Mouse (Mus musculus): ENCODE data around the gene Atp6v1g2. TPM values are rescaled to one million over a fixed set of nuclear protein-coding genes. Genes with fewer than 3 reads are reported as not detected.

The Atp6v1g2 gene
- polyA plus RNA-seq, 1 experiment from 2014 or later: 5.2 TPM

DNA sequence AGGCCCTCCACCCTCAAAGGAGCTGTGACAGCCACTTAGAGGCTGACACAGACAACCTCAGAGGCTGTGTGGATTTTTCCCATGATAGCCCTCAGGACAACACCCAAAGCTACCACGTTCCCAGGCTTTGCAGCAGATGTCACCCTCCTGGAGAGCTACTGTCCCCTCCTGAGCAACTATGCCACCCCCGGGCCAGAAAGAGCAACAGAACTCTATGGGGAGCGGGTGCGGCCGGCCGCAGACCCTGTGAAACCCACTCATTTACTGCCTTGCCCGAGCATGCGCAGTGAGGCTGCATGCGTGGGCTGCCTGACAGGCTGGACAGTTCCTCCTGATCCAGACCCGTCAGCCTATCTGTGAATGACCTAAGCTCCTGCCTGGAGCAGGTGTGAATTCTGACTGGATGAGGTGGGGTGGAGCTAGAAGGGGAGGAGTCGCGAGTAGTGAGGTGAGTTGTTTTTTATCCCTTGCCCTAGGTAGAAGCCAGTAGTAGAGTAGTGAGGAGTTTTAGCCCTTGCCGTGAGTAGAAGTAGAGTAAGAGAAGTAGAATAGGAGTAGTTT lies 42.9 kb downstream of the Atp6v1g2 start:
- H3K27ac ChIP-seq (replicated peaks; ENCODE audit: low read depth, low read length): no peak overlapping the region
- no peak overlapping the region for H3K4me3 ChIP-seq (ENCODE audit: low read depth, low read length)
- no peak overlapping the region for H3K4me2 ChIP-seq (ENCODE audit: low read depth, low read length)
- WGBS: 20% methylated on average over 13 of the region's 13 CpGs
- no peak overlapping the region for H3K9ac ChIP-seq (ENCODE audit: low read depth, low read length)
- H3K27me3 ChIP-seq (replicated peaks; ENCODE audit: control insufficient read depth, insufficient read depth, low read length): peaks cover 10% of the 10 kb centered on the region
- DNase-seq (ENCODE audit: low spot score) (no peak), ATAC-seq (ENCODE audit: low read depth) (no peak)
- 0 out of 2 replicates have a peak, but pooled peaks cover 5% of the 10 kb centered on the region for H3K9me3 ChIP-seq (ENCODE audit: control insufficient read depth, low read length)
- no peaks in the 10 kb centered on the region for H3K4me1 ChIP-seq (ENCODE audit: control insufficient read depth, insufficient read depth, low read length)
- H3K36me3 ChIP-seq (ENCODE audit: control insufficient read depth, insufficient read depth, low read length): no peaks in the 10 kb centered on the region

DNA sequence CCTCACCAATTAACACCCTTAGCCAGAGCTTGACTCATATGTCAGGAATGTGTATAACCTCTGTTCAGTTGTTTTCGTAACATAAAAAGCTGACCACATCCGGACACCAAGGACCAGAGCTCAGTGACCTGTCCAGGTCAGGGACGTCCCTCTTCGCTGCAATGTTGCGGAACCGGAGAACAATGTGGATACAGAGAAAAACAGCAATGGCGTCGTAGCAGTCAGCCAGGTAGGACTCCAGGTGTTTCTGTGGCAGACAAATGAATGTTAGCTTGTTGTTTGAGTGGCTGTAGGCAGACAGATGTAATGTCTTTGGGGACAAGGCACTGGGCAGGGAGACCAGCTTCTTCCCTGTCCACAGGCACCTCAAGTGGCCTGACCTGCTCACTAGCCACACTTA lies 44.6 kb downstream of the Atp6v1g2 start:
- H3K4me1 ChIP-seq (ENCODE audit: control insufficient read depth, insufficient read depth, low read length): no peaks in the 10 kb centered on the region
- no peak for DNase-seq (ENCODE audit: low spot score)
- H3K4me2 ChIP-seq (ENCODE audit: low read depth, low read length): no peak overlapping the region
- peaks cover 10% of the 10 kb centered on the region for H3K27me3 ChIP-seq (replicated peaks; ENCODE audit: control insufficient read depth, insufficient read depth, low read length)
- H3K4me3 ChIP-seq (ENCODE audit: low read depth, low read length): no peak overlapping the region
- no peaks in the 10 kb centered on the region for H3K36me3 ChIP-seq (ENCODE audit: control insufficient read depth, insufficient read depth, low read length)
- no peak for ATAC-seq (ENCODE audit: low read depth)
- 80% methylated on average over 8 of the region's 8 CpGs for WGBS
- H3K9ac ChIP-seq (ENCODE audit: low read depth, low read length): no peak overlapping the region
- no peak overlapping the region for H3K27ac ChIP-seq (replicated peaks; ENCODE audit: low read depth, low read length)
- H3K9me3 ChIP-seq (ENCODE audit: control insufficient read depth, low read length): no peaks in the 10 kb centered on the region

DNA sequence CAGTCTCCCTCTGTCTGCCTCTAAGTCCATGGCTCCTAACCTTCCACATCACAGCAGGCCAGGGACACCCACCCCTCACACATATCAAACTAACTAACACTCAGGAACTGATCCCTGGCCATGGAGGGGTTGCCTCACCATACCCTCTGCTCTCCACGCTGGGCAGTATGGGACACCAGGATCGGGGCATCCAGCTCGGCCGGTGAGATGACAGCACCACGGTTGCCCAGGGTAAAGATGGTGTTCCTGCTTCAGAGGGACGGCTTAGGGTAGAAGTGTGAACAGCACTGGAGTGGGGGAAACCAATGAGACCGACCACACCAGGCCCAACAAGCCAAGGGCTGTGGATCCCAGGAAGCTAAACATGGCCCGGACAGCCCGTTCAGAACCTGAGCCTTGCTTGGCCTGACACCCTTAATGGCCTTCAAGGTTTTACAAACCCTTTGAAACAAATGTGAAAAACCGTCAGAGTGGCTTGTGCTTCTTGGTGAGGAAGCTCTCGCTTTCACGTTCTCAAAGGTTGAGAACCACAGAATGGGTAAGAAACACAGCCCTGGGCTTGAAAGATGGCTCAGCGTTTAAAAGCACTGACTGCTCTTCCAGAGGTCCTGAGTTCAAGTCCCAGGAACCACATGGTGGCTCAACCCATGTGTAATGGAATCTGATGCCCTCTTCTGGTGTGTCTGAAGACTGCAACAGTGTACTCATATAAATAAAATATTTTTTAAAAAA lies 45.7 kb downstream of the Atp6v1g2 start:
- 87% methylated on average over 13 of the region's 13 CpGs for WGBS
- Histone ChIP-seq H3K9ac (ENCODE audit: low read depth, low read length) (no peak overlapping the region), H3K27ac (replicated peaks; ENCODE audit: low read depth, low read length) (no peak overlapping the region)

DNA sequence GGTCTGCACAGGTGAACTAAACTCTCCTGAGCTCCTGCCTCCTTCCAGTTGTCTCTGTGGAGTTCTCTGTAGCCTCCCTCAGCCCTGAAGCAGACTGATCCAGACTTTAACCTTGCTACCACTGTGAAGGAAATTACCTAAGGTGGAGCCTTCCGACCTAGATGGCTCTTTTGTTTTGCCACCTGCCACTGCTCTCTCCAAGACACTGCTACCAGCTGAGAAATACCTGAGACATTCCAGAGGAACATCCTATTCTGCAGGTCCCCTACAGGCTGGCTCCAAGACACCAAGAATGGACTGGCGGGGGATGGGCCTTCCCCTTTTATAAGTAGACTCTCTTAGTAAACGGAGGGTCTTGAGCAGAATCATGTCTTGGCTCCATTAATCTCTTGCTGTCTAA lies 46.8 kb downstream of the Atp6v1g2 start:
- Histone ChIP-seq H3K9me3 (ENCODE audit: control insufficient read depth, low read length) (no peaks in the 10 kb centered on the region), H3K36me3 (ENCODE audit: control insufficient read depth, insufficient read depth, low read length) (no peaks in the 10 kb centered on the region), H3K4me2 (ENCODE audit: low read depth, low read length) (no peak overlapping the region), H3K4me3 (ENCODE audit: low read depth, low read length) (no peak overlapping the region), H3K27ac (replicated peaks; ENCODE audit: low read depth, low read length) (no peak overlapping the region), H3K4me1 (ENCODE audit: control insufficient read depth, insufficient read depth, low read length) (no peaks in the 10 kb centered on the region), H3K9ac (ENCODE audit: low read depth, low read length) (no peak overlapping the region), H3K27me3 (replicated peaks; ENCODE audit: control insufficient read depth, insufficient read depth, low read length) (peaks cover 9% of the 10 kb centered on the region)
- WGBS: 67% methylated on average over 3 of the region's 3 CpGs
- DNase-seq (ENCODE audit: low spot score): no peak
- no peak for ATAC-seq (ENCODE audit: low read depth)

More for the DNA sequence above, 45.7 kb downstream of the Atp6v1g2 start:
- Histone ChIP-seq H3K4me2 (ENCODE audit: low read depth, low read length) (no peak overlapping the region), H3K27me3 (replicated peaks; ENCODE audit: control insufficient read depth, insufficient read depth, low read length) (peaks cover 10% of the 10 kb centered on the region), H3K36me3 (ENCODE audit: control insufficient read depth, insufficient read depth, low read length) (no peaks in the 10 kb centered on the region), H3K4me3 (ENCODE audit: low read depth, low read length) (no peak overlapping the region), H3K4me1 (ENCODE audit: control insufficient read depth, insufficient read depth, low read length) (no peaks in the 10 kb centered on the region), H3K9me3 (ENCODE audit: control insufficient read depth, low read length) (no peaks in the 10 kb centered on the region)
- DNase-seq (ENCODE audit: low spot score) (no peak), ATAC-seq (ENCODE audit: low read depth) (no peak)

DNA sequence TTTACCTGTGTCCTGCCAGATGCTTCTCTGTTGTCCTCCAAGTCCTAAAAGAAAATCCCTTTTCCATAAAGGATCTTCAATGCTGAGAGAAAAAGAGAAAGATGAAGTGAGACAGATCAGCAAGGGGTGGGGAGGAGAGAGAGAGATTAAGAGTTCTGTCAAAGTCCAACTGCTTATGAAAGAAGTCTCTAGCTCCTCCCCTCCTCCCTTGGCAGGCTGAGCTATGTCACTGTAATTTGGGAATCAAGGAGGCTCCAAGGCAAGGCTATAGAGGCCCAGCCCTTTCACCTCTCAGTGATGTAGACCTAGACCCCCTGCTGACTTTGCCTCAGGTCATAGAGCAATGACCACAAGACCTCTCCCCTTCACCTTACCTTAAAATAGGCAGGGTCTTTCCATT lies 52.0 kb downstream of the Atp6v1g2 start:
- Histone ChIP-seq H3K4me3 (ENCODE audit: low read depth, low read length) (no peak overlapping the region), H3K4me1 (ENCODE audit: control insufficient read depth, insufficient read depth, low read length) (no peaks in the 10 kb centered on the region), H3K36me3 (ENCODE audit: control insufficient read depth, insufficient read depth, low read length) (no peaks in the 10 kb centered on the region), H3K27ac (replicated peaks; ENCODE audit: low read depth, low read length) (no peak overlapping the region), H3K9me3 (ENCODE audit: control insufficient read depth, low read length) (no peaks in the 10 kb centered on the region), H3K9ac (ENCODE audit: low read depth, low read length) (no peak overlapping the region), H3K4me2 (ENCODE audit: low read depth, low read length) (no peak overlapping the region), H3K27me3 (replicated peaks; ENCODE audit: control insufficient read depth, insufficient read depth, low read length) (no peaks in the 10 kb centered on the region)
- DNase-seq (ENCODE audit: low spot score): no peak
- no peak for ATAC-seq (ENCODE audit: low read depth)

Small RNA genes within 50 kb of the gene (microRNA-seq; reads per million reads assigned to microRNA genes)
- gene Mir6973a (ENCODE audit: borderline number of aligned reads): not detected
- gene Mir6974 (ENCODE audit: borderline number of aligned reads): not detected
- 2.5 reads per million, percentile 11 among the genes with 10 or more reads in this experiment for gene Mir6975 (ENCODE audit: borderline number of aligned reads)
- not detected for gene Mir8094 (ENCODE audit: borderline number of aligned reads)

Other genes with a start within 250 kb of the Atp6v1g2 start
- 80.3 and 87.7 TPM in 2 replicates for gene Vars, start 232.7 kb upstream of the Atp6v1g2 start, polyA plus RNA-seq (2014; fragmentation: Nextera tagmentation; extraction: Ambion mirVana)
- gene Vwa7, start 217.1 kb upstream of the Atp6v1g2 start, polyA plus RNA-seq (2014; fragmentation: Nextera tagmentation; extraction: Ambion mirVana): 0.07 and 0.20 TPM in 2 replicates
- gene Sapcd1, start 205.6 kb upstream of the Atp6v1g2 start, polyA plus RNA-seq (2014; fragmentation: Nextera tagmentation; extraction: Ambion mirVana): 12.2 and 16.5 TPM in 2 replicates
- gene Msh5, start 186.9 kb upstream of the Atp6v1g2 start, polyA plus RNA-seq (2014; fragmentation: Nextera tagmentation; extraction: Ambion mirVana): 2.5 and 3.4 TPM in 2 replicates
- 90.9 and 96.9 TPM in 2 replicates for gene Clic1, start 183.7 kb upstream of the Atp6v1g2 start, polyA plus RNA-seq (2014; fragmentation: Nextera tagmentation; extraction: Ambion mirVana)
- gene Ddah2, start 174.6 kb upstream of the Atp6v1g2 start, polyA plus RNA-seq (2014; fragmentation: Nextera tagmentation; extraction: Ambion mirVana): 291 and 341 TPM in 2 replicates
- gene Ly6g6c, start 168.3 kb upstream of the Atp6v1g2 start, polyA plus RNA-seq (2014; fragmentation: Nextera tagmentation; extraction: Ambion mirVana): 9.5 and 21.2 TPM in 2 replicates
- 0.55 and 0.96 TPM in 2 replicates for gene Mpig6b, start 167.5 kb upstream of the Atp6v1g2 start, polyA plus RNA-seq (2014; fragmentation: Nextera tagmentation; extraction: Ambion mirVana)
- 9.4 and 11.8 TPM in 2 replicates for gene Ly6g6e, start 156.8 kb upstream of the Atp6v1g2 start, polyA plus RNA-seq (2014; fragmentation: Nextera tagmentation; extraction: Ambion mirVana)
- gene Ly6g6d, start 155.6 kb upstream of the Atp6v1g2 start, polyA plus RNA-seq (2014; fragmentation: Nextera tagmentation; extraction: Ambion mirVana): 0.46 and 1.4 TPM in 2 replicates
- 0.18 TPM in 1 of 2 replicates, not detected in the other for gene Ly6g6f, start 148.1 kb upstream of the Atp6v1g2 start, polyA plus RNA-seq (2014; fragmentation: Nextera tagmentation; extraction: Ambion mirVana)
- gene Abhd16a, start 144.4 kb upstream of the Atp6v1g2 start, polyA plus RNA-seq (2014; fragmentation: Nextera tagmentation; extraction: Ambion mirVana): 77.2 and 92.3 TPM in 2 replicates
- gene Ly6g5c, start 125.4 kb upstream of the Atp6v1g2 start, polyA plus RNA-seq (2014; fragmentation: Nextera tagmentation; extraction: Ambion mirVana): not detected in 2 replicates
- 0.41 and 0.70 TPM in 2 replicates for gene Ly6g5b, start 118.2 kb upstream of the Atp6v1g2 start, polyA plus RNA-seq (2014; fragmentation: Nextera tagmentation; extraction: Ambion mirVana)
- 13.0 and 13.4 TPM in 2 replicates for gene Gpank1, start 112.2 kb upstream of the Atp6v1g2 start, polyA plus RNA-seq (2014; fragmentation: Nextera tagmentation; extraction: Ambion mirVana)
- 277 and 279 TPM in 2 replicates for gene Csnk2b, start 111.6 kb upstream of the Atp6v1g2 start, polyA plus RNA-seq (2014; fragmentation: Nextera tagmentation; extraction: Ambion mirVana)
- gene D17H6S53E, start 107.3 kb upstream of the Atp6v1g2 start, polyA plus RNA-seq (2014; fragmentation: Nextera tagmentation; extraction: Ambion mirVana): 5.6 and 6.0 TPM in 2 replicates
- gene Apom, start 101.6 kb upstream of the Atp6v1g2 start, polyA plus RNA-seq (2014; fragmentation: Nextera tagmentation; extraction: Ambion mirVana): 0.28 TPM in 1 of 2 replicates, not detected in the other
- gene Bag6, start 98.5 kb upstream of the Atp6v1g2 start, polyA plus RNA-seq (2014; fragmentation: Nextera tagmentation; extraction: Ambion mirVana): 72.2 and 77.3 TPM in 2 replicates
- gene Prrc2a, start 68.8 kb upstream of the Atp6v1g2 start, polyA plus RNA-seq (2014; fragmentation: Nextera tagmentation; extraction: Ambion mirVana): 151 and 172 TPM in 2 replicates
- gene Aif1, start 57.6 kb upstream of the Atp6v1g2 start, polyA plus RNA-seq (2014; fragmentation: Nextera tagmentation; extraction: Ambion mirVana): 16.5 and 17.7 TPM in 2 replicates
- gene Lst1, start 45.2 kb upstream of the Atp6v1g2 start, polyA plus RNA-seq (2014; fragmentation: Nextera tagmentation; extraction: Ambion mirVana): 22.2 and 26.9 TPM in 2 replicates
- 2.0 and 3.3 TPM in 2 replicates for gene Ltb, start 39.2 kb upstream of the Atp6v1g2 start, polyA plus RNA-seq (2014; fragmentation: Nextera tagmentation; extraction: Ambion mirVana)
- 0.62 and 0.74 TPM in 2 replicates for gene Tnf, start 31.7 kb upstream of the Atp6v1g2 start, polyA plus RNA-seq (2014; fragmentation: Nextera tagmentation; extraction: Ambion mirVana)
- 0.34 and 0.40 TPM in 2 replicates for gene Lta, start 28.3 kb upstream of the Atp6v1g2 start, polyA plus RNA-seq (2014; fragmentation: Nextera tagmentation; extraction: Ambion mirVana)
- 0.47 TPM in 1 of 2 replicates, not detected in the other for gene Gm16181, start 12.8 kb upstream of the Atp6v1g2 start, polyA plus RNA-seq (2014; fragmentation: Nextera tagmentation; extraction: Ambion mirVana)
- 3.3 and 4.8 TPM in 2 replicates for gene Nfkbil1, start 2.1 kb downstream of the Atp6v1g2 start, polyA plus RNA-seq (2014; fragmentation: Nextera tagmentation; extraction: Ambion mirVana)
- 347 and 431 TPM in 2 replicates for gene Ddx39b, start 8.1 kb downstream of the Atp6v1g2 start, polyA plus RNA-seq (2014; fragmentation: Nextera tagmentation; extraction: Ambion mirVana)
- gene H2-D1, start 29.1 kb downstream of the Atp6v1g2 start, polyA plus RNA-seq (2014; fragmentation: Nextera tagmentation; extraction: Ambion mirVana): 46.9 and 51.7 TPM in 2 replicates
- gene H2-Q1, start 86.7 kb downstream of the Atp6v1g2 start, polyA plus RNA-seq (2014; fragmentation: Nextera tagmentation; extraction: Ambion mirVana): 0.25 TPM in 1 of 2 replicates, not detected in the other
- 0.22 and 0.62 TPM in 2 replicates for gene H2-Q2, start 108.6 kb downstream of the Atp6v1g2 start, polyA plus RNA-seq (2014; fragmentation: Nextera tagmentation; extraction: Ambion mirVana)
- 1.3 and 2.0 TPM in 2 replicates for gene H2-Q4, start 146.0 kb downstream of the Atp6v1g2 start, polyA plus RNA-seq (2014; fragmentation: Nextera tagmentation; extraction: Ambion mirVana)
- 0.14 and 0.29 TPM in 2 replicates for gene H2-Q6, start 191.2 kb downstream of the Atp6v1g2 start, polyA plus RNA-seq (2014; fragmentation: Nextera tagmentation; extraction: Ambion mirVana)
- 2.1 and 2.4 TPM in 2 replicates for gene H2-Q7, start 205.5 kb downstream of the Atp6v1g2 start, polyA plus RNA-seq (2014; fragmentation: Nextera tagmentation; extraction: Ambion mirVana)
- 0.35 TPM in 1 of 2 replicates, not detected in the other for gene H2-Q10, start 236.4 kb downstream of the Atp6v1g2 start, polyA plus RNA-seq (2014; fragmentation: Nextera tagmentation; extraction: Ambion mirVana)

Measured in embryonic facial prominence, embryonic 14.5 days (tissue).